Mouse (Mus musculus) MEL (cell line): ENCODE data around the gene Tnnc2.

Experiments used
- CTCF ChIP-seq, 3 experiments: IDR thresholded peaks in 2 of 3; conservative IDR thresholded peaks in 1 of 3; 2 replicates each; pipeline ENCODE4 v1.5.1; 2011 to 2012; ENCODE audit warnings: low read length in 3 of 3, low read depth in 2 of 3, mild to moderate bottlenecking in 2 of 3, improper control_type of control experiment in 1 of 3, inconsistent platforms in 1 of 3, mixed read lengths in 1 of 3, moderate library complexity in 1 of 3; ENCODE audit not compliant: control insufficient read depth in 1 of 3, insufficient read depth in 1 of 3, poor library complexity in 1 of 3, severe bottlenecking in 1 of 3
- ETS1 ChIP-seq: IDR thresholded peaks from 2 replicates; pipeline ENCODE4 v1.6.1; 2012; ENCODE audit warnings: low read depth, mild to moderate bottlenecking, inconsistent platforms, low read length, improper control_type of control experiment, moderate library complexity
- GABPA ChIP-seq: IDR thresholded peaks from 2 replicates; pipeline ENCODE4 v1.6.1; 2012; ENCODE audit warnings: low read depth, mild to moderate bottlenecking, inconsistent platforms, low read length, improper control_type of control experiment, moderate library complexity
- GATA1 ChIP-seq: IDR thresholded peaks from 2 replicates; pipeline ENCODE4 v1.6.1; 2011; ENCODE audit warnings: low read depth, low read length, improper control_type of control experiment
- MAZ ChIP-seq: IDR thresholded peaks from 2 replicates; pipeline ENCODE4 v1.6.1; 2012; ENCODE audit warnings: low read depth, mild to moderate bottlenecking, inconsistent platforms, low read length, improper control_type of control experiment
- USF1 ChIP-seq: IDR thresholded peaks from 2 replicates; pipeline ENCODE4 v1.6.1; 2014; ENCODE audit warnings: low read depth, mild to moderate bottlenecking, inconsistent platforms, low read length, improper control_type of control experiment, moderate library complexity
- ZMIZ1 ChIP-seq: IDR thresholded peaks from 2 replicates; pipeline ENCODE4 v1.6.1; 2012; ENCODE audit warnings: low read depth, mild to moderate bottlenecking, inconsistent platforms, low read length, improper control_type of control experiment, moderate library complexity

GRCm38 (mm10) chr2:164778015-164778287 is 1.8 kb downstream of the Tnnc2 start:
- TF ChIP-seq MAZ (no peak), USF1 (no peak), ETS1 (no peak), ZMIZ1 (no peak), CTCF (IDR thresholded peaks at IDR 0.05 in 2 of 3, conservative IDR thresholded peaks at IDR 0.05 in 1 of 3; ENCODE audit: control insufficient read depth in 1 of 3, insufficient read depth in 1 of 3, low read depth in 2 of 3, low read length in 3 of 3, poor library complexity in 1 of 3, severe bottlenecking in 1 of 3) (no peak), GABPA (no peak), GATA1 (no peak)
